Mouse (Mus musculus) liver, embryonic 11.5 days (tissue): ENCODE results near the gene Mocs2. TPM values are rescaled to one million over a fixed set of nuclear protein-coding genes. Genes with fewer than 3 reads are reported as not detected.

Source experiments
- ATAC-seq: fragments of 200-750 bp; cut with Nextera tagmentation; replicated peaks from 2 replicates; pipeline ENCODE4 v1.8.0; 2017; ENCODE audit warnings: moderate number of reproducible peaks, mild to moderate bottlenecking, moderate TSS enrichment, moderate library complexity; ENCODE audit not compliant: low FRiP score
- DNase-seq: peaks from one replicate; pipeline ENCODE4 v3.0.0-alpha.2; 2017; ENCODE audit warnings: low spot score
- H3K27ac ChIP-seq: fragments of 300-500 bp; sonication (generic); 2 replicates; pipeline ENCODE4 v1.5.1; 2014; ENCODE audit warnings: mild to moderate bottlenecking, low read depth, low read length, control low read depth
- H3K27me3 ChIP-seq: fragments of 300-500 bp; sonication (generic); replicated peaks from 2 replicates; pipeline ENCODE4 v1.6.1; 2014; ENCODE audit warnings: low read length, mixed read lengths; ENCODE audit not compliant: control insufficient read depth, insufficient read depth
- H3K36me3 ChIP-seq: fragments of 300-500 bp; sonication (generic); 2 replicates; pipeline ENCODE4 v1.6.1; 2014; ENCODE audit warnings: mild to moderate bottlenecking, low read length, moderate library complexity, mixed read lengths; ENCODE audit not compliant: control insufficient read depth, insufficient read depth
- H3K4me1 ChIP-seq: fragments of 300-500 bp; sonication (generic); replicated peaks from 2 replicates; pipeline ENCODE4 v1.6.1; 2014; ENCODE audit warnings: low read length, mixed read lengths; ENCODE audit not compliant: control insufficient read depth, insufficient read depth
- H3K4me2 ChIP-seq: fragments of 300-500 bp; sonication (generic); 2 replicates; pipeline ENCODE4 v1.6.1; 2014; ENCODE audit warnings: mild to moderate bottlenecking, control low read depth, moderate library complexity
- H3K4me3 ChIP-seq: fragments of 300-500 bp; sonication (generic); 2 replicates; pipeline ENCODE4 v1.5.1; 2014; ENCODE audit warnings: low read depth, low read length, control low read depth
- H3K9ac ChIP-seq: fragments of 300-500 bp; sonication (generic); 2 replicates; pipeline ENCODE4 v1.6.1; 2014; ENCODE audit warnings: low read depth, low read length, control low read depth
- H3K9me3 ChIP-seq: fragments of 300-500 bp; sonication (generic); 2 replicates; pipeline ENCODE4 v1.6.1; 2016; ENCODE audit warnings: low read length, inconsistent platforms, mixed read lengths; ENCODE audit not compliant: control insufficient read depth
- WGBS: fragments of 180-500 bp; shearing (Covaris S2); extraction: QIAGEN DNeasy Blood & Tissue Kit; methylation state at CpG from one replicate; pipeline ENCODE4 v1.1.7; 2014; 5-methylcytosine and 5-hydroxymethylcytosine counted together
- polyA plus RNA-seq: library from polyadenylated mRNA; unstranded; fragments of >200 nt; fragmentation: Nextera tagmentation; extraction: Ambion mirVana; gene quantifications from 2 replicates; pipeline ENCODE4 v1.2.1, GENCODE M21; 2014

Gene Mocs2
- polyA plus RNA-seq: 58.3 and 61.4 TPM in 2 replicates

DNA sequence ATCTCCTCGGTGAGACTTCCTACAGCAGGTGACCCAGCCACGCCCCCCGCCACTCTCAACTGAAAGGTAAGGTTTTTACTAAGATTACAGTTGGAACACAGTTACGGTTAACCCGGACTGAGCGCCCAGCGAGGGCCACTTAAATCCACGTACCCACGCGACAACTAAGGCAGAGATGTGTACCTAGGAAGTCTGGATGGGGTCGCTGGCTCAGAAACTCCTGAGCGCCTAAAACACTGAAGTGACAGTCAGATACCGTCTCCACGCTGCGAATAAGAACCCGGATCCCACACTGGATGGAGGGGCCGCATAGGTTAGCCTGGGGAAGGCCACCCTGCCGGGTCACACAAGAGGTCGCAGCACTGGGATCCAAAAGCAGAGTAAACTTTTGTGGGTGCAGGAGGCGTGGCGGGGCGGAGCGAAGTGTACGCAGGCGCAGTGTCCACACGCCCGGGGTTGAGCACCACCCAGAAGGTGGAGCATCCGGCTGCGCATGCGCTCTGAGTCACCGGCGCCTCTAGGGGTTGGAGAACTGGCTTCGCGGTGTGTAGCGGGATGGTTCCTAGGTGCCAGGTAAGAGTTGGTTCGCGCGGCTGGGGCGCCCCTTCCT is at the start of gene Mocs2:
Mocs2 (plus strand) TSS at position 486 of the 610 bp plus-strand sequence.
- Histone ChIP-seq H3K36me3 (peaks cover 3% of the 10 kb centered on the region; the same call in 1 of the 2 replicates), H3K27me3 (no peaks in the 10 kb centered on the region), H3K27ac (peak within 1 kb of the TSS; percentile 38), H3K4me1 (peaks cover 7% of the 10 kb centered on the region), H3K9me3 (no peaks in the 10 kb centered on the region), H3K9ac (peak within 1 kb of the TSS; percentile 72), H3K4me3 (peak within 1 kb of the TSS; percentile 79), H3K4me2 (peak within 1 kb of the TSS; percentile 89)
- WGBS: under 1% methylated on average over 39 of the region's 39 CpGs
- peak; percentile 99 for ATAC-seq
- peak; percentile 92 for DNase-seq

DNA sequence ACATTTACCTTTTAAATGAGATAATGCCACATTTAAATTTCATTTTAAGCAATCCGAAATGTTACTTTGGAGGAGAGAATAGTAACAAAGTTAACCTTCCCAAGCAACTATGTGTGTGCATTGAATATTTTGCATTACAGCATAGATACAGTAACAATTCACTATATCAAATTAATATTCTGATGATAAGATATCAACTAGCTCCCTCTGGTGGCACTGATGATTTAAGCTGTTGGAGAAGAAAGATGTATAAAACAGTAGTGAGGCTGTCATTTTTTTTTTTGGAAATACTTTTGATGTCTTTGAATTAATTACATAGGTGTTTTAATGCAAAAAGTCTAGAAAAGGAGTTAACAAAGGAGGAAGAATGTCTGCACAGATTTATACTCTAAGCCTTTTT is 26.5 kb upstream of the Mocs2 start:
- no peak for DNase-seq
- WGBS: 68% methylated on average over 1 of the region's 1 CpGs
- H3K36me3 ChIP-seq: no peaks in the 10 kb centered on the region
- no peaks in the 10 kb centered on the region for H3K9me3 ChIP-seq
- no peak overlapping the region for H3K4me2 ChIP-seq
- no peaks in the 10 kb centered on the region for H3K4me1 ChIP-seq
- H3K9ac ChIP-seq: no peak overlapping the region
- ATAC-seq: no peak
- no peaks in the 10 kb centered on the region for H3K27me3 ChIP-seq
- H3K27ac ChIP-seq: no peak overlapping the region
- H3K4me3 ChIP-seq: no peak overlapping the region

DNA sequence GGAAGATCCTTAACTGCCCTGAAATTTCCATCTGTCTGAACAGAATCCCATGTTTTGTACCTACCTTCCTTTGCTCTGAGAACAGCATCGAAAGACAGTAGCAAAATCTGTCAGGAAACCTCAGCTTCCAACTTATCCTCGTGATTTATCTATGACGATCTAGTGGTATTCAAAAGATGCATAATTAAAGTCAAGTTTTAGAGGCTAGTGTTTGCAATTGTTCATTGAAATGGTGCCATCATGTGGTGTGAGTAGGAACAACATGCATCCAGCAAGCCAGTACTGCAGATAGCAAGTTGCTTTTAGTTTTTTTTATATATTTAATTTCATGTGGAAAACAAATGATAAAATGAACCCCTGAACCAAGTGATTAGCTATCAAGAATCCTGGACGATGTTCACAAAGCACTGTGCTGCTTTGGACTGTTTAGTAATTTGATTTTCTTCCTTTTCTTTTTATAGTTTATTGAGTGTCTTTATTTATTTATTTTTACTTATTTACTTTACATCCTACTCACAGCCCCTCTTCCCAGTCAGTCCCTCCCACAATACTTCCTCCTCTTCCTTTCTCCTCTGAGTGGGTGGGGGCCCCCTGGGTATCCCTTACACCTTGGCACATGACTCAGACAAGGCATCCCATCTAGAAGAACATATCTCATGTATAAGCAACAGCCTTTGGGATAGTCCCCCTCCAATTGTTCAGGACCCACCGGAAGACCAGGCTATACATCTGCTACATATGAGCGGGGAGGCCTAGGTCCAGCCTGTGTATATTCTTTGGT is 24.6 kb upstream of the Mocs2 start:
- no peaks in the 10 kb centered on the region for H3K36me3 ChIP-seq
- DNase-seq: no peak
- H3K9me3 ChIP-seq: no peaks in the 10 kb centered on the region
- no peaks in the 10 kb centered on the region for H3K4me1 ChIP-seq
- no peak overlapping the region for H3K4me2 ChIP-seq
- ATAC-seq: no peak
- WGBS: 39% methylated on average over 6 of the region's 6 CpGs
- H3K27ac ChIP-seq: no peak overlapping the region
- H3K4me3 ChIP-seq: no peak overlapping the region
- H3K9ac ChIP-seq: no peak overlapping the region
- H3K27me3 ChIP-seq: no peaks in the 10 kb centered on the region

DNA sequence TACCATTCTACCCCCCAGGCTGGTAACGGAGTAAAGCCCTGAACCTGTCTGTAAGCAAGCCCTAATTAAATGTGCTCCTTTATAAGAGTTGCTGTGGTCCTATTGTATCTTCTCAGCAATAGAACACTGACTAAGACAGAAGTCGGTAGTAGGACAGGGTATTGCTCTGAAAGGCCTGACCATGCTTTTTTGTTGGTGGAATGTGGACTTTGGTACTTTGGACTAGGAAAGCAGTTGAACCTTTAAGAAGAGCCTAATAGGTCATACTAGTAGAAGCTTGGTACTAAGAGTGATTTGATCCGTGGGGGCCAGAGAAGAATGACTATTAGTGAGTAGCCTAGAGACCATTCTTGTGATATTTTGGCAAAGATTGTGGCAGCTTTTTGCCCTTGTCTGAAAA is 16.2 kb upstream of the Mocs2 start:
- Histone ChIP-seq H3K4me3 (no peak overlapping the region), H3K27me3 (no peaks in the 10 kb centered on the region), H3K9me3 (no peaks in the 10 kb centered on the region), H3K9ac (no peak overlapping the region), H3K4me1 (no peaks in the 10 kb centered on the region), H3K27ac (no peak overlapping the region), H3K4me2 (no peak overlapping the region), H3K36me3 (no peaks in the 10 kb centered on the region)
- 81% methylated on average over 3 of the region's 3 CpGs for WGBS
- no peak for DNase-seq
- ATAC-seq: no peak

DNA sequence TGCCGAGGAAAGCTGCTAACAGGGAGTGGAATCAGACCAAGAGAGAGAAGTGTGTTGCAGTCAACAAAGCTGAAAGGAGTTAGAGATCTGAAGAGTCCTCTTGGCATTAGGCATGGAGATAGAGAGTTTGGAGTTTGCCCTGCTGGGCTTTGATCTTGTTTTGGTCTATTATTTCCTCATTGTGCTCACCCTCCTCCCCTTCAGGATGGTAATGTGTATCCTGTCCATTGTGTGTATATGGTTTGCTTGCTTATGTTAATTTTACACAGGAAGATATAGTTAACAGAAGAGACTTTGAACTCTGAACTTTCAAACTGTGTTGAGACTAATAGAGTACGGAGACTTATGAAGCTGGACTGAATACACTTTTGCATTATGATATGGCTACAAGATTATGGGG is 15.1 kb upstream of the Mocs2 start:
- H3K27me3 ChIP-seq: no peaks in the 10 kb centered on the region
- 77% methylated on average over 2 of the region's 2 CpGs for WGBS

DNA sequence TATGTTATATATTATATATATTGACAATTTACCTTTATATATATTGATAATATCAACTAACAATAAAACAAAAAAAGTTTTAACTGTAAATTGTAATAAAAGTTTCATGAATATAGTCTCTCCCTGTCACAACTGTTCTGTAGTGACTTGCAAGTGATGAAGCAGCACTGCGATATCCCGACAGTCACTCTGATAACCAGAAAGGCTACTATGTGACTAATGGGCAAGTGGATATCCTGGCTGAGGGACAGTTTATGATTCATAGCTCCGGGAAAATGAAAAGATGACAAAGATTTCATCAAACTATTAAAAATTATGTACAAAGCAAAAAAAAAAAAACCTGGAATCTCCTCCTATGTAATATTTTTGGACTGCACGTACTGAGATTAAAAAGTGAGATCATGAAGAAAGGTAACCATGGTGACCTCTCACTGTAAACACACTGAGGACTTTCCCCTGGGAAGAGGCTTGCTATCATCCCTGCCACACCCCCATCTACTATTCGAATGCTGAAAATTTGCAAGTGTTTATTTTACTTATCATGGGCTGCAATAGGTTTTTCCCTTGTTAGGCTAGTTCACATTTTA is 8.3 kb upstream of the Mocs2 start:
- H3K9ac ChIP-seq: no peak overlapping the region
- 75% methylated on average over 5 of the region's 5 CpGs for WGBS
- H3K4me3 ChIP-seq: no peak overlapping the region
- H3K4me1 ChIP-seq: no peaks in the 10 kb centered on the region
- no peaks in the 10 kb centered on the region for H3K9me3 ChIP-seq
- no peak overlapping the region for H3K4me2 ChIP-seq
- no peaks in the 10 kb centered on the region for H3K36me3 ChIP-seq
- DNase-seq (no peak), ATAC-seq (no peak)
- no peak overlapping the region for H3K27ac ChIP-seq
- no peaks in the 10 kb centered on the region for H3K27me3 ChIP-seq

More for the DNA sequence above, 15.1 kb upstream of the Mocs2 start:
- H3K4me3 ChIP-seq: no peak overlapping the region
- no peak overlapping the region for H3K9ac ChIP-seq
- no peak for ATAC-seq
- H3K4me1 ChIP-seq: no peaks in the 10 kb centered on the region
- H3K27ac ChIP-seq: no peak overlapping the region
- no peaks in the 10 kb centered on the region for H3K36me3 ChIP-seq
- DNase-seq: no peak
- H3K4me2 ChIP-seq: no peak overlapping the region
- H3K9me3 ChIP-seq: no peaks in the 10 kb centered on the region

DNA sequence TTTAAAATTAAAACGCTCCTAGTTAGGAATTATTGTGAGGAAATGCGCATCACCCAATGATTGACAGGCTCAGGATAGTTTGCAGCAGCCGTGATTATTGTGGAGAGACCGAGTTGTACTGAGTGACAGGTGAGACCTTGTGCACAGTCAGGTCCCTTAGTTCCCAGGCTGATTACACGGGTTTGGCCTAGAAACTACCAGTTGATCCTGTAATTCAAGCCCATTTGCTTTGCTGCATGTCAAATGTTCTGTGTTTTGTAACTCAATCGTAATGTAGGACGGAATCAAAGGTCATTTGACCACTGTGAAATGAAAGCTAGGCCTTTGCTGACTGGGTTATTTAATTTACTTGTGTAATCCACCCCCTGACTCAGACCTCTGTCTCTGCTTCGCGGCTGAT is 477 bp downstream of the Mocs2 start:
- Histone ChIP-seq H3K36me3 (peaks cover 3% of the 10 kb centered on the region; the same call in 1 of the 2 replicates), H3K4me1 (peaks cover 7% of the 10 kb centered on the region), H3K27ac (peak overlapping the region; percentile 38), H3K4me2 (peak overlapping the region; percentile 89), H3K9me3 (no peaks in the 10 kb centered on the region), H3K4me3 (peak overlapping the region; percentile 79), H3K27me3 (no peaks in the 10 kb centered on the region), H3K9ac (peak overlapping the region; percentile 72)
- DNase-seq (no peak), ATAC-seq (peak; percentile 75)
- 31% methylated on average over 9 of the region's 9 CpGs for WGBS

DNA sequence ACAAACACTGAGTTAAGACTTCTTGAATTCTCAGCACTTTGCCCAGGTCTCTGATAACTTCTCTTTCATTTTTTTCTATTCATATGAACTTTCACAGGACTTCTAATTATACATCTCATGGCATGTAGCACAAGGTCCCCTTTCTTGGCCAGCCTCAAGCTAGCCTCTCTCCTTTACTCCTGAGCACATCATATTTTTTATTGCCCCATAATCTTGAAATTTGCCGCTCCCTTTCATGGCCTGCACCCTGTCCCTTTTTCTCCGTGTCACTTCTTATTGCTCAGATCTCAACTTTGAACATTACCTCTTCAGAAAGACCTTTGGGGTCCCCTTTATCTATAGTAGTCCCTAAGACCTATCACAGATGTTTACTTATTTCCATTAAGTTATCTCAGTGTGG is 4.8 kb downstream of the Mocs2 start:
- WGBS: 92% methylated on average over 2 of the region's 2 CpGs
- Histone ChIP-seq H3K36me3 (peaks cover 10% of the 10 kb centered on the region), H3K4me3 (no peak overlapping the region), H3K27me3 (no peaks in the 10 kb centered on the region), H3K4me1 (peaks cover 7% of the 10 kb centered on the region), H3K9ac (no peak overlapping the region), H3K9me3 (no peaks in the 10 kb centered on the region), H3K27ac (no peak overlapping the region), H3K4me2 (no peak overlapping the region)
- no peak for ATAC-seq
- no peak for DNase-seq
